Mouse (Mus musculus): ENCODE results near the gene Trim54. TPM values are rescaled to one million over a fixed set of nuclear protein-coding genes. Genes with fewer than 3 reads are reported as not detected.

The Trim54 gene
- total and polyA plus RNA-seq, 3 experiments, result not detected

GRCm38 (mm10) chr5:31126050-31126449 is 9.5 kb downstream of the Trim54 start (continued):
- TF ChIP-seq GABPA (IDR thresholded peaks at IDR 0.05; ENCODE audit: low read depth, low read length), result no peak
- TF ChIP-seq ZMIZ1 (IDR thresholded peaks at IDR 0.05; ENCODE audit: low read depth, low read length), result no peak

GRCm38 (mm10) chr5:31136730-31137424 is 20.4 kb downstream of the Trim54 start:
- Histone ChIP-seq H3K4me1 (ENCODE audit: control insufficient read depth in 1 of 2, insufficient read depth in 2 of 2, low read length in 2 of 2) (no peaks in the 10 kb centered on the region), H3K27ac (ENCODE audit: control insufficient read depth, low read depth, low read length) (no peak overlapping the region), H3K79me2 (ENCODE audit: control insufficient read depth, insufficient read depth, low read length, poor library complexity) (no peaks in the 10 kb centered on the region), H3K4me3 (ENCODE audit: control insufficient read depth in 1 of 2, insufficient read depth in 1 of 2, low read depth in 2 of 2, low read length in 2 of 2) (no peak overlapping the region), H3K9me3 (replicated peaks; ENCODE audit: insufficient read depth, low read length) (no peaks in the 10 kb centered on the region), H3K27me3 (ENCODE audit: control insufficient read depth in 1 of 2, insufficient read depth in 2 of 2, low read length in 2 of 2) (peaks cover 1 to 4% of the 10 kb centered on the region in 2 experiments), H3K36me3 (ENCODE audit: control insufficient read depth in 1 of 2, insufficient read depth in 2 of 2, low read length in 2 of 2) (no peaks in the 10 kb centered on the region), H3K9ac (ENCODE audit: control insufficient read depth, low read depth, low read length, poor library complexity, severe bottlenecking) (no peak overlapping the region)
- TF ChIP-seq NRF1 (IDR thresholded peaks at IDR 0.05; ENCODE audit: insufficient read depth, low read depth, low read length, poor library complexity, severe bottlenecking) (no peak), ETS1 (IDR thresholded peaks at IDR 0.05; ENCODE audit: low read depth, low read length) (no peak), CTCF (IDR thresholded peaks at IDR 0.05 in 2 of 3, conservative IDR thresholded peaks at IDR 0.05 in 1 of 3; ENCODE audit: control insufficient read depth in 1 of 3, insufficient read depth in 1 of 3, low read depth in 2 of 3, low read length in 3 of 3, poor library complexity in 1 of 3, severe bottlenecking in 1 of 3) (no peak), SIN3A (IDR thresholded peaks at IDR 0.05; ENCODE audit: low read length) (no peak), UBTF (IDR thresholded peaks at IDR 0.05; ENCODE audit: borderline replicate concordance, insufficient read depth, low read depth, low read length) (no peak), ZKSCAN1 (IDR thresholded peaks at IDR 0.05; ENCODE audit: low read depth, low read length) (no peak), POLR2AphosphoS2 (IDR thresholded peaks at IDR 0.05; ENCODE audit: low read length) (no peak), MAZ (IDR thresholded peaks at IDR 0.05; ENCODE audit: low read depth, low read length) (no peak), TCF12 (IDR thresholded peaks at IDR 0.05; ENCODE audit: low read depth, low read length) (no peak), SMC3 (IDR thresholded peaks at IDR 0.05; ENCODE audit: low read depth, low read length) (no peak), KAT2A (conservative IDR thresholded peaks at IDR 0.05; ENCODE audit: low read depth, low read length) (no peak), ZNF384 (IDR thresholded peaks at IDR 0.05; ENCODE audit: low read depth, low read length) (no peak), JUND (IDR thresholded peaks at IDR 0.05; ENCODE audit: low read depth, low read length) (no peak), RAD21 (IDR thresholded peaks at IDR 0.05; ENCODE audit: low read depth, low read length) (no peak)
- no peak for DNase-seq (ENCODE audit: low read depth, low spot score)

GRCm38 (mm10) chr5:31137658-31138057 is 21.1 kb downstream of the Trim54 start:
- H3K79me2 ChIP-seq (ENCODE audit: control insufficient read depth, insufficient read depth, low read length, poor library complexity), result no peaks in the 10 kb centered on the region
- DNase-seq (ENCODE audit: low read depth, low spot score), result no peak
- peaks cover 0 to 2% of the 10 kb centered on the region in 2 experiments; a peak in 2 of 4 replicates for H3K27me3 ChIP-seq (ENCODE audit: control insufficient read depth in 1 of 2, insufficient read depth in 2 of 2, low read length in 2 of 2)
- H3K36me3 ChIP-seq (ENCODE audit: control insufficient read depth in 1 of 2, insufficient read depth in 2 of 2, low read length in 2 of 2), result no peaks in the 10 kb centered on the region
- no peak overlapping the region for H3K4me3 ChIP-seq (ENCODE audit: control insufficient read depth in 1 of 2, insufficient read depth in 1 of 2, low read depth in 2 of 2, low read length in 2 of 2)
- H3K4me1 ChIP-seq (ENCODE audit: control insufficient read depth in 1 of 2, insufficient read depth in 2 of 2, low read length in 2 of 2), result no peaks in the 10 kb centered on the region
- no peaks in the 10 kb centered on the region for H3K9me3 ChIP-seq (replicated peaks; ENCODE audit: insufficient read depth, low read length)
- TF ChIP-seq MAZ (IDR thresholded peaks at IDR 0.05; ENCODE audit: low read depth, low read length) (no peak), ZKSCAN1 (IDR thresholded peaks at IDR 0.05; ENCODE audit: low read depth, low read length) (no peak), MEF2A (IDR thresholded peaks at IDR 0.05; ENCODE audit: extremely low read depth, insufficient replicate concordance, low read depth, low read length, poor library complexity, severe bottlenecking) (no peak)
- H3K27ac ChIP-seq (ENCODE audit: control insufficient read depth, low read depth, low read length), result no peak overlapping the region
- no peak overlapping the region for H3K9ac ChIP-seq (ENCODE audit: control insufficient read depth, low read depth, low read length, poor library complexity, severe bottlenecking)
